Mouse (Mus musculus) kidney, postnatal 0 days (tissue): ENCODE measurements at regions not wholly inside any gene's neighbourhood (a gene's known extent, or its start where the extent isn't known, plus 50 kb on each side); places are given as distances from the start of the nearest gene placed in this dataset.
A peak's percentile ranks its signal among the peaks of the same experiment; 100 is the strongest.

ENCODE experiments used
- ATAC-seq: fragments of 200-750 bp; cut with Nextera tagmentation; replicated peaks from 2 replicates; pipeline ENCODE4 v1.8.0; 2017; ENCODE audit warnings: low read depth, moderate number of reproducible peaks, moderate TSS enrichment, moderate library complexity; ENCODE audit not compliant: low FRiP score
- DNase-seq: peaks from one replicate; pipeline ENCODE4 v3.0.0-alpha.2; 2016; ENCODE audit warnings: low spot score
- H3K27ac ChIP-seq: fragments of 300-500 bp; sonication (generic); 2 replicates; pipeline ENCODE4 v1.5.1; 2014; ENCODE audit warnings: mild to moderate bottlenecking
- H3K27me3 ChIP-seq: fragments of 300-500 bp; sonication (generic); 2 replicates; pipeline ENCODE4 v1.6.1; 2014; ENCODE audit warnings: low read length, mixed read lengths; ENCODE audit not compliant: insufficient read depth
- H3K36me3 ChIP-seq: fragments of 300-500 bp; sonication (generic); 2 replicates; pipeline ENCODE4 v1.6.1; 2014; ENCODE audit warnings: low read length, mixed read lengths; ENCODE audit not compliant: insufficient read depth
- H3K4me1 ChIP-seq: fragments of 300-500 bp; sonication (generic); replicated peaks from 2 replicates; pipeline ENCODE4 v1.6.1; 2014; ENCODE audit warnings: antibody characterized with exemption, low read length, mixed read lengths; ENCODE audit not compliant: insufficient read depth
- H3K4me2 ChIP-seq: fragments of 300-500 bp; sonication (generic); 2 replicates; pipeline ENCODE4 v1.6.1; 2014; ENCODE audit warnings: mild to moderate bottlenecking, low read length, moderate library complexity, mixed read lengths
- H3K4me3 ChIP-seq: fragments of 300-500 bp; sonication (generic); replicated peaks from 2 replicates; pipeline ENCODE4 v1.5.1; 2014; ENCODE audit warnings: low read depth, low read length
- H3K9ac ChIP-seq: fragments of 300-500 bp; sonication (generic); 2 replicates; pipeline ENCODE4 v1.6.1; 2014; ENCODE audit warnings: low read depth, low read length
- H3K9me3 ChIP-seq: fragments of 300-500 bp; sonication (generic); replicated peaks from 2 replicates; pipeline ENCODE4 v1.6.1; 2016; ENCODE audit warnings: low read length, inconsistent platforms, mixed read lengths
- CTCF ChIP-seq: IDR thresholded peaks from 2 replicates; pipeline ENCODE4 v1.5.1; 2016; ENCODE audit warnings: antibody characterized with exemption, low read depth, mild to moderate bottlenecking, moderate library complexity
- WGBS: fragments of 180-500 bp; shearing (Covaris S2); extraction: QIAGEN DNeasy Blood & Tissue Kit; methylation state at CpG from one replicate; pipeline ENCODE4 v1.1.7; 2014; 5-methylcytosine and 5-hydroxymethylcytosine counted together

GRCm38 (mm10) chr7:66547694-66548093 lies 120.4 kb upstream of the Aldh1a3 start:
- 0 out of 2 replicates have a peak, but pooled peaks cover 3% of the 10 kb centered on the region for H3K4me1 ChIP-seq
- WGBS, result 74% methylated on average over 11 of the region's 11 CpGs
- no peak for DNase-seq
- H3K27ac ChIP-seq, result no peak overlapping the region
- H3K9me3 ChIP-seq, result no peaks in the 10 kb centered on the region
- no peak for ATAC-seq
- no peak overlapping the region for H3K4me3 ChIP-seq
- no peaks in the 10 kb centered on the region for H3K27me3 ChIP-seq
- H3K36me3 ChIP-seq, result no peaks in the 10 kb centered on the region
- H3K4me2 ChIP-seq, result no peak overlapping the region
- H3K9ac ChIP-seq, result no peak overlapping the region
- no peak for TF ChIP-seq CTCF

DNA sequence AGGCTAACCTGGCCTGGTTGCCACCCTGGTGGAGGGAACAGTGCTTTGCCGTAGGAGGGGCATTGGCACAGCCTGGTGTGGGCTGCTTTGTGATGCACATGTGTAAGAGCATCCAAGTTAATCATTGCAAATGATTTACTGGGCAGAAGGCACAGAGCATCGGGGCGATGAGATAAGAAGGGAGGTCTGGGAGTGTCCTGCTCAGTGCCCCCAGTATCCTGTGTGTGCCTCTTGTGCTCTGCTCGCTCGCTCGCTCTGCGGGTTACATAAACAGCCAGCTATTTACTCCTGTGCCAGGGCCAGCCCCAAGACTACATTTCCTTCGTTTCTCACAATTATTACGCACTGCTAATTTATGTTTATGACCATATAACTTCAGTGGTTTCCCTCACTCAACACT lies 117.9 kb upstream of the Aldh1a3 start:
- no peak overlapping the region for H3K9ac ChIP-seq
- WGBS, result 30% methylated on average over 9 of the region's 9 CpGs
- no peaks in the 10 kb centered on the region for H3K9me3 ChIP-seq
- H3K4me3 ChIP-seq, result no peak overlapping the region
- no peak overlapping the region for H3K4me2 ChIP-seq
- no peak for TF ChIP-seq CTCF
- ATAC-seq (no peak), DNase-seq (peak; percentile 34)
- H3K27me3 ChIP-seq, result no peaks in the 10 kb centered on the region
- H3K27ac ChIP-seq, result no peak overlapping the region
- no peaks in the 10 kb centered on the region for H3K36me3 ChIP-seq
- H3K4me1 ChIP-seq, result 0 out of 2 replicates have a peak, but pooled peaks cover 3% of the 10 kb centered on the region

GRCm38 (mm10) chr7:66544352-66545053 lies 117.2 kb upstream of the Aldh1a3 start:
- H3K27me3 ChIP-seq, result no peaks in the 10 kb centered on the region
- H3K4me1 ChIP-seq, result 0 out of 2 replicates have a peak, but pooled peaks cover 3% of the 10 kb centered on the region
- no peak overlapping the region for H3K9ac ChIP-seq
- no peak overlapping the region for H3K27ac ChIP-seq
- no peaks in the 10 kb centered on the region for H3K9me3 ChIP-seq
- H3K4me2 ChIP-seq, result no peak overlapping the region
- ATAC-seq, result no peak; the same call in 1 of the 2 replicates
- H3K4me3 ChIP-seq, result no peak overlapping the region
- 69% methylated on average over 11 of the region's 11 CpGs for WGBS
- peak; percentile 26 for DNase-seq
- H3K36me3 ChIP-seq, result no peaks in the 10 kb centered on the region
- TF ChIP-seq CTCF, result peak; percentile 37; the same call in 1 of the 2 replicates

DNA sequence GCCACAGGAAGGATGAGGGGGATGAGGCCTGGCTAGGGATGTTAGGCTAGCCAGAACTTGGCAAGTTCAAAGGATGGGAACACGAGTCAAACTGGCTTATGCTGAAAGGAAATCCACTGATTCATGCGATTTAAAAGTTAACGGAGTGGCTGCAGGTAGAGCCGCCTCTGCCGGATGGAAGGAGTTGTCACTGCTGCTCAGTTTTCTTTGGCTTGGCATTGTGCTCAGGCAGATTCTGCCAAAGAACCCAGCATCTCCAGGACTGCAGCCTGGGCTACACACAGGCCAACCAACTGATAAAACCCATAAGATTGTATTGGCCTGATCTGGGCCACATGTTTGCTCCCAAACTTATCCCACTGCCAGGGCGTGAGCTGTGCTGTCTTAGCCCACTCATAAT lies 105.3 kb upstream of the Aldh1a3 start:
- TF ChIP-seq CTCF, result no peak
- no peak overlapping the region for H3K4me3 ChIP-seq
- H3K27me3 ChIP-seq, result no peaks in the 10 kb centered on the region
- no peak overlapping the region for H3K27ac ChIP-seq
- no peak overlapping the region for H3K4me2 ChIP-seq
- WGBS, result 85% methylated on average over 6 of the region's 6 CpGs
- H3K4me1 ChIP-seq, result no peaks in the 10 kb centered on the region
- H3K36me3 ChIP-seq, result no peaks in the 10 kb centered on the region
- H3K9me3 ChIP-seq, result no peaks in the 10 kb centered on the region
- DNase-seq, result no peak
- H3K9ac ChIP-seq, result no peak overlapping the region
- no peak for ATAC-seq

DNA sequence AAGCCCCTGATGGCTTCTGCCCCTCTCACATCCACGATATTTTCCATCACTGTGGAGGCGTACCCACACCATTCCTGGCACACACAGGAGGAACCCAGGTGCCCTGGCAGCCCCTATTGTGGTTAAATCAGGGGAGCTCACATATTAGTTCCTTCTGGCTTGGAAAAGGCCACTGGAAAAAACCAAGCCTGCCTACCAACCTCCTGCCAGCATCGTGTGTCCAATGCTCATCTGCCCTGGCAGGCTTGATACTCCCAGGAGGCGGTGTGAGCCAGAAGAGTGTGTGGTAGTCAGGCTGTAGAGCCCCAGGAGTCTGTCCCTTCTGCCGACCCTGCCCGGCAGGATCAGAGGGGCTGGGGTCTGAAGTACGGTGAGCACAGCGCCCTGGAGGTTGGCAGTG lies 104.7 kb upstream of the Aldh1a3 start:
- Histone ChIP-seq H3K27ac (no peak overlapping the region), H3K9ac (no peak overlapping the region), H3K27me3 (no peaks in the 10 kb centered on the region), H3K4me2 (no peak overlapping the region), H3K4me1 (no peaks in the 10 kb centered on the region), H3K9me3 (no peaks in the 10 kb centered on the region), H3K4me3 (no peak overlapping the region), H3K36me3 (no peaks in the 10 kb centered on the region)
- ATAC-seq (no peak), DNase-seq (no peak)
- no peak for TF ChIP-seq CTCF
- 88% methylated on average over 8 of the region's 8 CpGs for WGBS

DNA sequence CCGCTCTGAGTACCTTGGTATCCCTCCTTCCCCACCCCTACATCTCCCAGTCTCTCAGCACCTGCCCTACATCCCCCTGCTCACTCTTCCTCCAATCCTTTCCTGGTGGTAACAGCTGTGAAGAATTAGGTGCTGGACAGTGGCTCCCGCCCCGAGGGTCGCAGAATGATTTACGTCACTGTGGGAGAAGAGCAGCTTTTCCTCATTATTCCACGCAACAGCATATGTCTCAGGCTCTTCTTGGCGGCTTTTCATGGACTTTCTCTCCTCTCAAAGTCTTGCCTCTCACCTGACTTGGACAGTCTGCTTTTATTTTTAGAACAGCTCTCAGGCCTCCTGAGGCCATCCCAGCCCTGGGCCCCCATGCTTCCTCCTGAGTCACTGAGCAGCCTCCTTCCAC lies 103.8 kb upstream of the Aldh1a3 start:
- H3K4me2 ChIP-seq, result no peak overlapping the region
- H3K9me3 ChIP-seq, result no peaks in the 10 kb centered on the region
- H3K27me3 ChIP-seq, result no peaks in the 10 kb centered on the region
- 28% methylated on average over 7 of the region's 7 CpGs for WGBS
- H3K4me1 ChIP-seq, result no peaks in the 10 kb centered on the region
- H3K4me3 ChIP-seq, result no peak overlapping the region
- no peak overlapping the region for H3K9ac ChIP-seq
- H3K36me3 ChIP-seq, result no peaks in the 10 kb centered on the region
- no peak overlapping the region for H3K27ac ChIP-seq
- ATAC-seq, result no peak
- TF ChIP-seq CTCF, result no peak
- DNase-seq, result peak; percentile 15
